Mouse (Mus musculus): Measurements from ENCODE around the gene Siva1.
A peak's percentile ranks its signal among the peaks of the same experiment; 100 is the strongest.

Gene Siva1

GRCm38 (mm10) chr12:112661327-112661605 lies 16.8 kb downstream of the Siva1 start:
- DNase-seq = no peak

GRCm38 (mm10) chr12:112661851-112662250 lies 17.4 kb downstream of the Siva1 start:
- no peak for DNase-seq

GRCm38 (mm10) chr12:112663303-112663702 lies 18.8 kb downstream of the Siva1 start:
- no peak for DNase-seq

- no peak for DNase-seq
These were observed 19.2 kb downstream of the Siva1 start for GRCm38 (mm10) chr12:112663716-112664115.

- peak; percentile 41 for DNase-seq
These were observed 19.6 kb downstream of the Siva1 start for GRCm38 (mm10) chr12:112664124-112664523.

- DNase-seq = no peak
These were observed 20.2 kb downstream of the Siva1 start for GRCm38 (mm10) chr12:112664656-112665055.

- DNase-seq = peak; percentile 78
These were observed 21.0 kb downstream of the Siva1 start for GRCm38 (mm10) chr12:112665445-112665844.

- no peak for DNase-seq
These were observed 21.5 kb downstream of the Siva1 start for GRCm38 (mm10) chr12:112665881-112666544.

- DNase-seq = no peak
These were observed 23.3 kb downstream of the Siva1 start for GRCm38 (mm10) chr12:112667619-112668297.

GRCm38 (mm10) chr12:112670718-112671393 lies 26.4 kb downstream of the Siva1 start:
- peak; percentile 70 for DNase-seq

- peak; percentile 50 for DNase-seq
These were observed 27.4 kb downstream of the Siva1 start for GRCm38 (mm10) chr12:112671891-112672290.

GRCm38 (mm10) chr12:112672744-112673575 lies 28.5 kb downstream of the Siva1 start:
- peak; percentile 75 for DNase-seq

GRCm38 (mm10) chr12:112673576-112674091 lies 29.2 kb downstream of the Siva1 start:
- peak; percentile 69 for DNase-seq

GRCm38 (mm10) chr12:112674132-112675011 lies 29.9 kb downstream of the Siva1 start, which contains the start of gene Akt1:
TSS of gene Akt1 (minus strand) at chr12:112674884.
- peak; percentile 63 for DNase-seq

GRCm38 (mm10) chr12:112675245-112676035 lies 31.0 kb downstream of the Siva1 start:
- peak; percentile 94 for DNase-seq

- DNase-seq = no peak
These were observed 32.6 kb downstream of the Siva1 start for GRCm38 (mm10) chr12:112677076-112677475.

- peak; percentile 52 for DNase-seq
These were observed 33.6 kb downstream of the Siva1 start for GRCm38 (mm10) chr12:112677943-112678554.

- peak; percentile 92 for DNase-seq
These were observed 34.1 kb downstream of the Siva1 start, which contains the start of gene Zbtb42 for GRCm38 (mm10) chr12:112678555-112679026. TSS of gene Zbtb42 (plus strand) at chr12:112678828.

- DNase-seq = no peak
These were observed 34.8 kb downstream of the Siva1 start for GRCm38 (mm10) chr12:112679027-112679996.

Data from retina, postnatal 1 day (tissue).